Mouse (Mus musculus) left cerebral cortex, adult 8-10 months (tissue): ENCODE results near the gene Tada2b. TPM values are rescaled to one million over a fixed set of nuclear protein-coding genes. Genes with fewer than 3 reads are reported as not detected.
A peak's percentile ranks its signal among the peaks of the same experiment; 100 is the strongest.

Experiments used
- DNase-seq, 2 experiments: peaks; one replicate each; pipeline ENCODE4 v3.0.0; 2022; ENCODE audit warnings: low spot score in 2 of 2
- total RNA-seq, 4 experiments: library from RNA; stranded (reverse); gene quantifications; 2 replicates each; pipeline ENCODE4 v1.2.4; 2022

The Tada2b gene
- total RNA-seq, 4 experiments from 2014 or later, result 30.0 to 32.6 (median 30.5) TPM

- DNase-seq, result no peak
Measured at GRCm38 (mm10) chr5:36481114-36481513, 3.0 kb downstream of the Tada2b start.

DNA sequence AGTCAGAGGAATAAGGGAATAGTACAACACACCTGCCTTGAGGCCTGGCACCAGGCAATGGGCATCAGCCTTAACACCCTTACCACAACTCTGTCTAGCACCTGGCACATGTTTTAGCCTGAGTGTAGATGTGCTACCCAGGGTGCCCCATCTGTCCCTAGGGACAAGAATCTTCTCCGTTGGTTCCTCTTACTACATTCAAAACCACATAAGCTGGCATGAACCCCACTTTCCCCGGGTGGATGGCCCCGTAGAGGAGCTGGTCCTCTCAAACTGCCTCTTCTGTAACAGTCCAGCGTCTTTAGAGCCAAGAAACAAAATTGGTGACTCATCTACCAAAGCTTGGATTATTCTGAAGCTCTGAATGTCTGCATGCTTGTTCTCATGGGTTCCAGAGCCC lies 3.7 kb downstream of the Tada2b start:
- DNase-seq, result no peak

DNA sequence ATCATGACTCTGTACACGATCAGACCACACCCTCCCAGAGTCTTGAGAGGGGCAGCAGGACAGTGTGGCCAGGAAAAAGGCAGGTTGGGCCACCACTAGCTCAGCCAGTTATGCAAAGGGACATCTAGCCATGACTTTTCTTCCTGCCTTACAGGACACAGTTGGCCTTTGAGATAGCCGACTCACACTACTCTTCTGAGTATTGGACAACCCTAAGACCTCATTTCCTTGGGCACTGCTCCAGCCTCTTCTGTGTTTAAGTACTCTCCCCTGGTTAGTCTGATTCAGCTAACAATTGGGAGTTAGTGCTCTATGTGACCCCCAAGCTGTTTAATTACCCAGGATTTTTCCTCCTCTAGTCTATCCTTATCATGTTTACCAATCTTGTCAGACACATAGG lies 4.3 kb downstream of the Tada2b start:
- no peak for DNase-seq

GRCm38 (mm10) chr5:36478540-36479420 lies 5.3 kb downstream of the Tada2b start:
- DNase-seq, result no peak

- no peak for DNase-seq
Measured at GRCm38 (mm10) chr5:36477486-36477885, 6.6 kb downstream of the Tada2b start.

GRCm38 (mm10) chr5:36474283-36474682 lies 9.8 kb downstream of the Tada2b start:
- DNase-seq, result peak in 1 of 2 experiments; percentile 41

DNA sequence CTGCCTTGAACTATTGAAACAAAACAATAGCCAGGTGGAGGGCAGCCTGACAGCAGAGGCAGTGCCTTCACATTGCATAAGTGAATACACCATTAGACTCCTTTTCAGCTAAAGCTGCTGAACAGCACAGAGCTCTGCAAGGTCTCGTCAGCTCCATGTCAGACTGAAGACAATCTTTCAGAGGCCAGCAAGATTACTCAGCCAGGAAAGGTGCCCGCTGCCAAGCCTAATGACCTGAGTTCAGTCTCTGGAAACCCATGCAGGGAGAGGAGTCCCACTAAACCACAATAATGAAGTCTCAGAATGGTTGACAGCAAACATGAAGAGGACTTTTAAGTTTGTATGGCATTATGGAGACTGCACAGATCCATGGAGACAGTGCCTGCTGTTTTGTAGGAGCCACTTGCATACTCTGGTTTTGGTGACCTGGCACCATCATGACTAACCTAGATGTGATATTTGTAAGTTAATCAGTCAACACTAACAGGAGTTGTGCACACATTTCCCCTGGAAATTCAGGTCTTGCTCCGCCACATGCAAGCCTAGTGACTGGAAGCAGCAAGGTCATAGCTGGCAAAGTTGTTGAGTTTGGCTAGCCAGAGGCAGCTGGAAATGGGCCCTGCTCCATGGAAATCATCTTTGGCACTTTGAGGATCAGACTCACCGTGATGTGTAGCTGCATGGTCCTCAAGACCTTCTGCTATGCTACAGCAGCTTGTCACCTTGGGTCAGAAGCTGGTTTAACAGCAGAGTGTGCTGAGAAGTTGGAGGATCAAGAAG lies 11.0 kb downstream of the Tada2b start:
- no peak for DNase-seq

DNA sequence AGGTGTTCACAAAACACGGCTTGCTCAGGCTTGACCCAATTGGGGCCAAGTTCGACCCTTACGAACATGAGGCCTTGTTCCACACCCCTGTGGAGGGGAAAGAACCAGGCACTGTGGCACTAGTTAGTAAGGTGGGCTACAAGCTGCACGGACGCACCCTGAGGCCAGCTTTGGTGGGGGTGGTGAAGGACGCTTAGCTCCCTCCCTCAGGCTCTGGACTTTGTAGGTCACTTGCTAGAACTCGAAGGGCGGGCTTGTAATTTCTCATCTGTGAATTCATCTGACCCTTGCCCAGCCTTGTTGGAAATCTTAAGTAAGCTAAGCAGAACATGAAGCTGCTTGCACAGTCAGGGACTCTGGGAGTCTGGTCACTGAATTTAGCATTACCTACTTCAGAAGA lies 12.9 kb downstream of the Tada2b start:
- DNase-seq, result no peak

DNA sequence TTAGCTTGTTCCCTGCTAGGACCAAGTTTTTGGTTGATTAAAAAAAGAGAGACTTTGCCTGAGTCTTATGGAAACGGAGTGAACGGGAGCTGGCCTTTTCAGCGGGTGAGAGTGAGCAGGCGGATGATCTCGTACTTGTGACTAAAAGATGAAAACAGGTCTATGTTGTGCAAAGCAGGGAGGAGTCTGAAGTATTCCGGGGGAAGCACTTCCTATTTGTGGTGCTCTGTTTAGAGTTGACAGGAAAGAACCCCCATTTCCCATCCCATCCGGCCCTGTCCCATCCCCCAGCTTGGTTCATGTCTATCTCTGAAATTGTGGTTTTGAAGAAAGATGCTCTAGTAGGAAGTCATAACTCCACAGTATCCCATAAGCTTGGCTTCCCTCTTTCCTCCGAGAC lies 18.2 kb downstream of the Tada2b start:
- DNase-seq, result no peak

DNA sequence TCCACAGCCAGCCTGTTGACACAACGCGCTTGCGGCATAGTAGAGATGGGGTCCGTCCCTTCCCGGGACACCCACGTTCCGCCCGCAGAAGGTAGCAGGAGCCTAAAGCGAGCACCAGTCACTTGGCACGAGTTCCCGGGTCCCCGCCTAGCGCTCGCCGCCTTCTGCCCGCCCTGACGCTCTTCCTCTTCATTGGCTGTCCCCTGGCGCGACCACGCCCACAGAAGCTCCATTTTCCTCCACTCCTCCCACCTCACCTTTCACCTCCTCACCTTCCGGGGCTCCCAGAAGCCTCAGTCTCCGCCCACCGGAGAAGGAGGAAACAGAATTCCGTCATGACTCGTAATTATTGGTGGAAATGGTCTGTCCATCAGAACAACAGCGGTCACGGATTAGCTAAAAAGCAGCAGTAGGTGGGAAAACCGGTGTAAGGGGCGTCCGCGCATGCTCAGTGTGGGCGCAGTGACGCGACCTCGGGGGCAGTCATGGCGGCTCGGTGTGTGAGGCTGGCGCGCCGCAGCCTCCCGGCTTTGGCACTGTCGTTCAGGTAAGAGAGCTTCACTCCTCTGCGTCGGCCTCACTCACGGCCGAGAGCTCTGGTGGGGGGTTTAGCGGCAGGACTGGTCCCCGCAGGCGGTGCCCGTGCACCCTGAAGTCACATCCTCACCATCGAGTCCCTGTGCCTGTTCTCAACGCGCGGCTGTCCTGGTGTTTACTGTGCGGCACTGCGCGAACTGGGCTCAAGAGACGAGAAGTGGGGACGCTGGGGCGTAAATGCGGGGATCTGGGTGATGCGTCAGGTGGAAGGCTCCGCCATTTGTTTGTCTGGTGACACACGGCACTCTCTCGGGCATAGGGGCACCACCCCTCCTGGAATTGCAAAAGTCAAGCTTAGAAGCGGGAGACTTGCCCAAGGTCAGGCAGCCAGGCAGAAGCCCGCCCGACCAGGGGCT lies 19.1 kb downstream of the Tada2b start, which contains the start of gene Grpel1:
Gene Grpel1 (plus strand): TSS at position 290 of the 953 bp plus-strand sequence.
- DNase-seq, result peak; percentile 93 to 99

DNA sequence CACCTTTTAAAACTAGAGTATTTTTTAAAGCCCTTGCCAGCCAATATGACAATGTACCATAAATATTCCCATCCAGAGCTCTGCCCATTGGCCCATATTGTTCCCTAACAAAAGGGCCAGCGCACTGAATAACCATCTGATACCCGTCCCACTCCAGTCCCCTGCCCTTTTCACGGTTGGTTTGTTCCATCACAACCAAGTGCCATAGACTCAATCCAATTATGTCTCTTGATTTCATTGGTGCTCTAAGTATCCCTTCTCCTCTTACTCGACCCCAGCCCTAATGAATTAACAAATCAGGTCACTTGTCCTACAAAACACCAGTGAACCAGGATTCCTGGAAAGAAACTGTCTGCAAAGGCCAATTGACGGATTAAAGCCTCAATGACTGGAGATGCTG lies 20.7 kb downstream of the Tada2b start:
- no peak for DNase-seq

GRCm38 (mm10) chr5:36462810-36463209 lies 21.3 kb downstream of the Tada2b start:
- peak; percentile 51 to 89 for DNase-seq

GRCm38 (mm10) chr5:36461231-36461630 lies 22.9 kb downstream of the Tada2b start:
- no peak for DNase-seq

DNA sequence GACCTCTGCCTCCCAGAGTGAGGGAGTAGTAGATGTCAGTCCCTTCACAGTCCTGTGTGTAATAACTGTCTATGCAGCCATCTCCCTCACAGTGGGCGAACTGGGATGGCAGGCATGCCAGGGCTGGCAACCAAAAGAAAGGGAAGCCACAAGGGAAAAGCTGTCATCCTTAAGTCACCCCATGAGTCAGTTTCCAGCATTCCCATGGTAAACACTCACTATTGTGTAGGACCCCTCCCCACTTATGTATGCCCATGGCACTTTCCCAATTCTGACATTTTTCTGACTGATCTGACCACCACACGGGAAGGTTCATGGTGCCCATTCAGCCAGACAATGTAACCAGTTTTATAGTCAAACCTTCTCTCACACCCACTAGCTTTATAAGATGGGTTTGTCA lies 23.4 kb downstream of the Tada2b start:
- DNase-seq, result no peak

GRCm38 (mm10) chr5:36458926-36459325 lies 25.2 kb downstream of the Tada2b start:
- no peak for DNase-seq

GRCm38 (mm10) chr5:36457706-36458105 lies 26.4 kb downstream of the Tada2b start:
- no peak for DNase-seq

DNA sequence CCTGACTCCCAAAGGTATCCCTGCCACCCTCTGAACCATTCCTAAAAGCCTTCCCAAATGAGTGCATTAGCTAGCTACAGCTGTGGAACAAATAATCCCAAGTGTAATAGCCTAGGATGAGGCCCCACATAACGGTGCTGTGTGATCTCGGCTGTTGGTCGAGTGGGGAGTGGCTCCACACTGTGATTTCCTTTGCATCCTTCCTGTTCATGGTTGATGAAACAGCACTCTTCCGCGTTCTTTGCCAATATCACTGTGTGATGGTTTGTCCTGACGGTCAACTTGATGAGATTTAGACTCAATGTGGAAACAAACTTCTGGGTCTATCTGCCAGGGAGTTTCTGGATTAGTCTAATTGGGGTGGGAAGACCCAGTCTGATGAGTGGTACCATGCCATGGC lies 31.3 kb downstream of the Tada2b start:
- no peak for DNase-seq

DNA sequence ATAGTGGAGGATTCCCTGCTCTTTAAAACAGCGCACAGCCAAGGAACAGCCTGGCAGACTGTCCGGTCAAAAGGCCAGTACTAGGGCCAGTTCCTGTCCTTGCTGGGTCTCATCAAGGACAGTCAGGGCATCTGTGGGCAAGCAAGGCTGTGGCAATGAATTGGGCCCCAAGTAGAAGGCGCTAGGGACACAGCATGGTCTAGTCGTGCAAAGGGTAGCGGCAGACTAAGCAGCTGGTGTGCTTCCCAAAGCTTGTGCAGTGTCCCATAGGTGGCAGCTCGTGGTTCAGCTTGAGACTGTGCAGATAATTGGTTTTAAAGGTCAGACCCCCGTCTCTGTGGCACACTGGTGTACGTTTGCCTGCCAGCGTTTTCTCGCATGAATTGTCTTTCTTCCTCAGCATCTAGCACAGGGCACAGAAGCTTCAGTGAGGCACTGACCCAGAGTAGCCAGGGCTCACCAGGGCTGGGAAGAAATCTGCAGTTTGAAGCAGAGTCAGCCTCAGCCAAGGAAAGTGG lies 32.2 kb downstream of the Tada2b start:
- no peak for DNase-seq

DNA sequence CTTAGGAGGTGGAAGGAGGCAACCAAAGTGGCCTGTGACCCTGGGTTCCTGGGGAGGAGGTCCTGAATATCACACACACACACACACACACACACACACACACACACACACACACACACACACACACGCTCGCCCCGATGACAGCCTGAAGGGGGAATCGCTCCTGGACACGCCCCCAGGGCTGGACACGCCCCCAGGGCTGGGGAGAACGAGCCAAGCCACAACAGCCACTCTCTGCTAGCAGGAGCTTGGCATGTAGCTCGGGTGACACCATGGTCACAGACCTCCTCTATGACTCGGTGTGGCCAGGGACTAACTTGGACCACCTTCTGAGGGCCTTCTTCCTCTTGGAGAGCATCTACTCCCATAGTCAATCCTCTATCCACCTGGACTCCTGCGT lies 33.0 kb downstream of the Tada2b start:
- no peak for DNase-seq

DNA sequence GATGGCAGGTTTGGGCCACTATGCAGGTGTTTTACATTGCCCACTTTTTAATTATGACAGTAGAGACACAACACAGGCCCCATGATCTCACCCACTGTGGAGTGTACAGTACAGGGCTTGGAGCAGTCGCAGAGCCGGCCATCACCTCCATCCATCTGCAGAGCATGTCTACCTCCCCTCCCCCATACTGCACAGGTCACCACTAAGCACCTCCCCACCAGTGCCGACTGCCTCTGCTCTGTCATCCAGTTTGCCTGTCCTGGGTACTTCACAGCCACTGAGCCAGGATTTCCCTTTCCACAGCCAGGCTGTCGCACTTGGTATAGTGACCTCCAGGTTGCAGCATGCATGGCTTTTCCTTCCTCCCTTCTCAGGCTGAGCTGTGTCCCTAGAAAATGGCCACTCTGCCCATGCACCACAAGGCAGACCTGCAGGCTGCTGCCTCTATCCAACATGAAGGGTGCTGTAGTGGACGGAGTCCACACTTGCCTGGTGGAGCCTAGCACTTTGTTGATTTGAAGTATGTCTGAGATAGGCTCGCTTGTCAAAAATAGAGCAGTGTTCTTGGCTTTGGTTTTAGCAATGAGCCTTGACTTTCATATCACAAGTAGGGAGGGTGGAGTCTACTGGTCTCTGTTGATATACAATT lies 34.3 kb downstream of the Tada2b start:
- no peak for DNase-seq

- DNase-seq, result no peak
Measured at GRCm38 (mm10) chr5:36447872-36448271, 36.2 kb downstream of the Tada2b start.
